Mouse (Mus musculus) olfactory bulb, adult 2 months (tissue): ENCODE results near the gene Defb28. TPM values are rescaled to one million over a fixed set of nuclear protein-coding genes. Genes with fewer than 3 reads are reported as not detected.

Experiments
- H3K27ac ChIP-seq: fragments of 200-500 bp; 2 replicates; pipeline ENCODE4 v1.5.1; 2012; ENCODE audit warnings: low read depth, low read length; ENCODE audit not compliant: insufficient read depth
- H3K4me1 ChIP-seq: fragments of 200-500 bp; 2 replicates; pipeline ENCODE4 v1.6.1; 2012; ENCODE audit warnings: low read length; ENCODE audit not compliant: control insufficient read depth, insufficient read depth
- H3K4me3 ChIP-seq: fragments of 200-500 bp; 2 replicates; pipeline ENCODE4 v1.5.1; 2012; ENCODE audit warnings: mild to moderate bottlenecking, low read depth, low read length, moderate library complexity; ENCODE audit not compliant: insufficient read depth
- CTCF ChIP-seq: fragments of 200-500 bp; IDR thresholded peaks from 2 replicates; pipeline ENCODE4 v1.5.1; 2012; ENCODE audit warnings: low read depth, mild to moderate bottlenecking, low read length, moderate library complexity; ENCODE audit not compliant: insufficient read depth
- POLR2A ChIP-seq: fragments of 200-500 bp; IDR thresholded peaks from 2 replicates; pipeline ENCODE4 v1.6.1; 2012; ENCODE audit warnings: mild to moderate bottlenecking, low read depth, low read length, moderate library complexity; ENCODE audit not compliant: insufficient read depth
- WGBS: fragments of 180-500 bp; shearing (Covaris S2); methylation state at CpG from one replicate; pipeline ENCODE4 v1.1.7; 2018; 5-methylcytosine and 5-hydroxymethylcytosine counted together
- polyA plus RNA-seq: library from polyadenylated mRNA; stranded (reverse); fragments of >200 nt; gene quantifications from 2 replicates; pipeline ENCODE4 v1.2.4, GENCODE M21; 2012; ENCODE audit warnings: low replicate concordance; ENCODE audit not compliant: missing spikeins, insufficient read depth, insufficient read length

The Defb28 gene
- polyA plus RNA-seq, 1 experiment, result not detected

- 69% methylated on average over 7 of the region's 7 CpGs for WGBS
- TF ChIP-seq CTCF, result no peak
- TF ChIP-seq POLR2A, result no peak
- H3K27ac ChIP-seq, result no peak overlapping the region
- no peak overlapping the region for H3K4me3 ChIP-seq
- no peaks in the 10 kb centered on the region for H3K4me1 ChIP-seq
These were observed 17.7 kb upstream of the Defb28 start for GRCm38 (mm10) chr2:152500204-152500862.

GRCm38 (mm10) chr2:152500863-152501229 is 17.2 kb upstream of the Defb28 start:
- 79% methylated on average over 6 of the region's 6 CpGs for WGBS
- no peak overlapping the region for H3K27ac ChIP-seq
- H3K4me1 ChIP-seq, result no peaks in the 10 kb centered on the region
- no peak overlapping the region for H3K4me3 ChIP-seq
- TF ChIP-seq CTCF (no peak), POLR2A (no peak)

- TF ChIP-seq CTCF (no peak), POLR2A (no peak)
- WGBS, result 95% methylated on average over 2 of the region's 2 CpGs
- Histone ChIP-seq H3K4me1 (no peaks in the 10 kb centered on the region), H3K27ac (no peak overlapping the region), H3K4me3 (no peak overlapping the region)
These were observed 14.1 kb upstream of the Defb28 start for GRCm38 (mm10) chr2:152503950-152504349.

GRCm38 (mm10) chr2:152511592-152511991 is 6.5 kb upstream of the Defb28 start, which contains the start of gene Defb26:
Defb26 (minus strand) TSS chr2:152511692.
- Histone ChIP-seq H3K4me3 (no peak within 1 kb of the TSS), H3K4me1 (no peaks in the 10 kb centered on the region), H3K27ac (no peak within 1 kb of the TSS)
- 81% methylated on average over 1 of the region's 1 CpGs for WGBS
- TF ChIP-seq POLR2A (no peak), CTCF (no peak)

GRCm38 (mm10) chr2:152516084-152516483 is 2.0 kb upstream of the Defb28 start:
- H3K4me3 ChIP-seq, result no peak overlapping the region
- 49% methylated on average over 4 of the region's 4 CpGs for WGBS
- no peak for TF ChIP-seq POLR2A
- no peak for TF ChIP-seq CTCF

GRCm38 (mm10) chr2:152539944-152540710 is 22.1 kb downstream of the Defb28 start, which contains the start of gene Defb29:
Defb29 (minus strand) TSS chr2:152540098.
- no peak for TF ChIP-seq POLR2A
- no peaks in the 10 kb centered on the region for H3K4me1 ChIP-seq
- no peak within 1 kb of the TSS for H3K4me3 ChIP-seq
- no peak within 1 kb of the TSS for H3K27ac ChIP-seq
- 58% methylated on average over 13 of the region's 13 CpGs for WGBS

More at GRCm38 (mm10) chr2:152516084-152516483, 2.0 kb upstream of the Defb28 start:
- H3K27ac ChIP-seq, result no peak overlapping the region
- no peaks in the 10 kb centered on the region for H3K4me1 ChIP-seq

- Histone ChIP-seq H3K4me3 (no peak overlapping the region), H3K27ac (no peak overlapping the region), H3K4me1 (no peaks in the 10 kb centered on the region)
- TF ChIP-seq CTCF (no peak), POLR2A (no peak)
- WGBS, result 86% methylated on average over 9 of the region's 9 CpGs
These were observed 23.9 kb downstream of the Defb28 start for GRCm38 (mm10) chr2:152541979-152542378.

GRCm38 (mm10) chr2:152542897-152543296 is 24.8 kb downstream of the Defb28 start:
- WGBS, result 83% methylated on average over 2 of the region's 2 CpGs
- Histone ChIP-seq H3K4me3 (no peak overlapping the region), H3K27ac (no peak overlapping the region), H3K4me1 (0 out of 2 replicates have a peak, but pooled peaks cover 2% of the 10 kb centered on the region)
- no peak for TF ChIP-seq CTCF
- no peak for TF ChIP-seq POLR2A

- 71% methylated on average over 4 of the region's 4 CpGs for WGBS
- Histone ChIP-seq H3K4me1 (0 out of 2 replicates have a peak, but pooled peaks cover 2% of the 10 kb centered on the region), H3K27ac (no peak overlapping the region), H3K4me3 (no peak overlapping the region)
- TF ChIP-seq CTCF (no peak), POLR2A (no peak)
These were observed 25.4 kb downstream of the Defb28 start for GRCm38 (mm10) chr2:152543478-152543877.
